Mouse (Mus musculus) ES-Bruce4 (cell line): Measurements from ENCODE around the gene Ddo. TPM values are rescaled to one million over a fixed set of nuclear protein-coding genes. Genes with fewer than 3 reads are reported as not detected.

Experiments
- H3K27ac ChIP-seq: 2 replicates; pipeline ENCODE4 v1.5.1; 2012; ENCODE audit warnings: low read length, inconsistent platforms; ENCODE audit not compliant: insufficient read depth
- H3K27me3 ChIP-seq: 2 replicates; pipeline ENCODE4 v1.6.1; 2012; ENCODE audit warnings: mild to moderate bottlenecking, low read length, inconsistent platforms; ENCODE audit not compliant: control insufficient read depth, poor library complexity, insufficient read depth, severe bottlenecking
- H3K36me3 ChIP-seq: 2 replicates; pipeline ENCODE4 v1.6.1; 2012; ENCODE audit warnings: inconsistent platforms, mild to moderate bottlenecking, low read length, moderate library complexity; ENCODE audit not compliant: control insufficient read depth, poor library complexity, insufficient read depth, severe bottlenecking
- H3K4me1 ChIP-seq: one replicate; pipeline ENCODE4 v1.8.1; 2011; ENCODE audit warnings: low read length; ENCODE audit not compliant: control insufficient read depth, insufficient read depth
- H3K4me3 ChIP-seq: 2 replicates; pipeline ENCODE4 v1.5.1; 2011; ENCODE audit warnings: low read depth, mild to moderate bottlenecking, low read length
- H3K9ac ChIP-seq: 2 replicates; pipeline ENCODE4 v1.6.1; 2012; ENCODE audit warnings: low read depth, mild to moderate bottlenecking, inconsistent platforms; ENCODE audit not compliant: poor library complexity, severe bottlenecking
- H3K9me3 ChIP-seq: replicated peaks from 2 replicates; pipeline ENCODE4 v1.6.1; 2012; ENCODE audit warnings: mild to moderate bottlenecking, low read length, inconsistent platforms; ENCODE audit not compliant: control insufficient read depth, poor library complexity, insufficient read depth, severe bottlenecking
- CTCF ChIP-seq: IDR thresholded peaks from one replicate; pipeline ENCODE4 v1.8.1; 2011; ENCODE audit warnings: low read depth, low read length
- EP300 ChIP-seq: IDR thresholded peaks from 2 replicates; pipeline ENCODE4 v1.6.1; 2011; ENCODE audit warnings: low read depth, low read length; ENCODE audit not compliant: insufficient read depth
- POLR2A ChIP-seq: IDR thresholded peaks from one replicate; pipeline ENCODE4 v1.8.1; 2011; ENCODE audit warnings: low read length; ENCODE audit not compliant: insufficient read depth
- polyA plus RNA-seq: library from polyadenylated mRNA; stranded (reverse); fragments of >200 nt; gene quantifications from 2 replicates; pipeline ENCODE4 v1.2.4, GENCODE M21; 2011; ENCODE audit warnings: low read depth; ENCODE audit not compliant: missing spikeins, insufficient read depth, insufficient read length

The Ddo gene
- polyA plus RNA-seq, 1 experiment: not detected

GRCm38 (mm10) chr10:40724342-40724741, 94.5 kb downstream of the Ddo start:
- Histone ChIP-seq H3K4me1 (no peaks in the 10 kb centered on the region), H3K9me3 (no peaks in the 10 kb centered on the region), H3K36me3 (no peaks in the 10 kb centered on the region), H3K27ac (no peak overlapping the region), H3K27me3 (no peaks in the 10 kb centered on the region; the same call in 1 of the 2 replicates), H3K4me3 (no peak overlapping the region), H3K9ac (no peak overlapping the region)
- no peak for TF ChIP-seq EP300
- TF ChIP-seq CTCF: no peak
- no peak for TF ChIP-seq POLR2A

- H3K36me3 ChIP-seq: no peaks in the 10 kb centered on the region
- TF ChIP-seq CTCF (peak; percentile 37), POLR2A (no peak), EP300 (no peak)
- H3K27me3 ChIP-seq: no peaks in the 10 kb centered on the region; the same call in 1 of the 2 replicates
- no peak overlapping the region for H3K9ac ChIP-seq
- H3K4me3 ChIP-seq: no peak overlapping the region
- no peaks in the 10 kb centered on the region for H3K9me3 ChIP-seq
- no peak overlapping the region for H3K27ac ChIP-seq
- H3K4me1 ChIP-seq: no peaks in the 10 kb centered on the region
These were observed 95.3 kb downstream of the Ddo start for GRCm38 (mm10) chr10:40725066-40725465.

- H3K27me3 ChIP-seq: no peaks in the 10 kb centered on the region
- TF ChIP-seq EP300: no peak
- no peak for TF ChIP-seq CTCF
- no peak for TF ChIP-seq POLR2A
- H3K36me3 ChIP-seq: no peaks in the 10 kb centered on the region
- H3K27ac ChIP-seq: no peak overlapping the region
- H3K9me3 ChIP-seq: no peaks in the 10 kb centered on the region
- H3K4me3 ChIP-seq: no peak overlapping the region
- no peak overlapping the region for H3K9ac ChIP-seq
- no peaks in the 10 kb centered on the region for H3K4me1 ChIP-seq
These were observed 95.7 kb downstream of the Ddo start for GRCm38 (mm10) chr10:40725471-40725870.

- no peak overlapping the region for H3K27ac ChIP-seq
- TF ChIP-seq CTCF (no peak), POLR2A (no peak), EP300 (no peak)
- H3K4me1 ChIP-seq: no peaks in the 10 kb centered on the region
- H3K9ac ChIP-seq: no peak overlapping the region
- no peaks in the 10 kb centered on the region for H3K9me3 ChIP-seq
- no peak overlapping the region for H3K4me3 ChIP-seq
- no peaks in the 10 kb centered on the region for H3K27me3 ChIP-seq
- no peaks in the 10 kb centered on the region for H3K36me3 ChIP-seq
These were observed 96.6 kb downstream of the Ddo start for GRCm38 (mm10) chr10:40726288-40726902.

GRCm38 (mm10) chr10:40726989-40727388, 97.2 kb downstream of the Ddo start:
- no peaks in the 10 kb centered on the region for H3K9me3 ChIP-seq
- H3K27ac ChIP-seq: no peak overlapping the region
- H3K4me3 ChIP-seq: no peak overlapping the region
- TF ChIP-seq EP300 (no peak), POLR2A (no peak), CTCF (no peak)
- H3K9ac ChIP-seq: no peak overlapping the region
- no peaks in the 10 kb centered on the region for H3K4me1 ChIP-seq
- no peaks in the 10 kb centered on the region for H3K36me3 ChIP-seq
- no peaks in the 10 kb centered on the region for H3K27me3 ChIP-seq

- H3K9ac ChIP-seq: no peak overlapping the region
- H3K9me3 ChIP-seq: no peaks in the 10 kb centered on the region
- TF ChIP-seq POLR2A (no peak), CTCF (no peak), EP300 (no peak)
- H3K27me3 ChIP-seq: no peaks in the 10 kb centered on the region
- no peaks in the 10 kb centered on the region for H3K4me1 ChIP-seq
- H3K4me3 ChIP-seq: no peak overlapping the region
- no peak overlapping the region for H3K27ac ChIP-seq
- no peaks in the 10 kb centered on the region for H3K36me3 ChIP-seq
These were observed 100.4 kb downstream of the Ddo start for GRCm38 (mm10) chr10:40730200-40730599.

Other genes starting within 250 kb of the Ddo start
- not detected in 2 replicates for gene Slc22a16, start 59.7 kb upstream of the Ddo start, polyA plus RNA-seq
- 0.39 and 0.44 TPM in 2 replicates for gene Mettl24, start 53.3 kb downstream of the Ddo start, polyA plus RNA-seq